Mouse (Mus musculus) hindbrain, embryonic 14.5 days (tissue): ENCODE measurements around the gene Hoxd3. TPM values are rescaled to one million over a fixed set of nuclear protein-coding genes. Genes with fewer than 3 reads are reported as not detected.

Experiments
- ATAC-seq: fragments of 200-750 bp; cut with Nextera tagmentation; 2 replicates; pipeline ENCODE4 v1.8.0; 2017; ENCODE audit warnings: moderate number of reproducible peaks, mild to moderate bottlenecking, moderate TSS enrichment, moderate library complexity; ENCODE audit not compliant: low FRiP score
- DNase-seq: peaks from one replicate; pipeline ENCODE4 v3.0.0-alpha.2; 2015; ENCODE audit warnings: low spot score
- H3K27ac ChIP-seq: fragments of 300-500 bp; sonication (generic); 2 replicates; pipeline ENCODE4 v1.5.1; 2014; ENCODE audit warnings: mild to moderate bottlenecking, moderate library complexity
- H3K27me3 ChIP-seq: fragments of 300-500 bp; sonication (generic); 2 replicates; pipeline ENCODE4 v1.6.1; 2014; ENCODE audit warnings: mild to moderate bottlenecking, low read length, mixed read lengths; ENCODE audit not compliant: control insufficient read depth, insufficient read depth
- H3K36me3 ChIP-seq: fragments of 300-500 bp; sonication (generic); replicated peaks from 2 replicates; pipeline ENCODE4 v1.6.1; 2014; ENCODE audit not compliant: control insufficient read depth, insufficient read depth
- H3K4me1 ChIP-seq: fragments of 300-500 bp; sonication (generic); replicated peaks from 2 replicates; pipeline ENCODE4 v1.6.1; 2014; ENCODE audit warnings: antibody characterized with exemption, low read length, mixed read lengths; ENCODE audit not compliant: control insufficient read depth, insufficient read depth
- H3K4me2 ChIP-seq: fragments of 300-500 bp; sonication (generic); replicated peaks from 2 replicates; pipeline ENCODE4 v1.6.1; 2014; ENCODE audit warnings: mild to moderate bottlenecking, moderate library complexity
- H3K4me3 ChIP-seq: fragments of 300-500 bp; sonication (generic); replicated peaks from 2 replicates; pipeline ENCODE4 v1.5.1; 2014; ENCODE audit warnings: mild to moderate bottlenecking, low read length
- H3K9ac ChIP-seq: fragments of 300-500 bp; sonication (generic); 2 replicates; pipeline ENCODE4 v1.6.1; 2014
- H3K9me3 ChIP-seq: fragments of 300-500 bp; sonication (generic); 2 replicates; pipeline ENCODE4 v1.6.1; 2016; ENCODE audit warnings: low read length; ENCODE audit not compliant: control insufficient read depth
- WGBS: fragments of 180-500 bp; shearing (Covaris S2); extraction: QIAGEN DNeasy Blood & Tissue Kit; methylation state at CpG from one replicate; pipeline ENCODE4 v1.1.7; 2014; 5-methylcytosine and 5-hydroxymethylcytosine counted together
- polyA plus RNA-seq: library from polyadenylated mRNA; unstranded; fragments of >200 nt; fragmentation: Nextera tagmentation; extraction: Ambion mirVana; gene quantifications from 2 replicates; pipeline ENCODE4 v1.2.1, GENCODE M21; 2014

The Hoxd3 gene
- 44.9 and 55.1 TPM in 2 replicates for polyA plus RNA-seq

GRCm38 (mm10) chr2:74711721-74712621, at the start of gene Hoxd3, which contains the start of gene Hoxd4:
Hoxd3 (plus strand) TSS chr2:74711927.
Hoxd4 (plus strand) TSS chr2:74711929.
- ATAC-seq (no peak), DNase-seq (no peak)
- Histone ChIP-seq H3K36me3 (no peaks in the 10 kb centered on the region), H3K27ac (peak within 1 kb of the TSS; percentile 47), H3K9me3 (no peaks in the 10 kb centered on the region), H3K4me3 (peak within 1 kb of the TSS; percentile 31), H3K9ac (peak within 1 kb of the TSS; percentile 47), H3K4me1 (no peaks in the 10 kb centered on the region; the same call in 1 of the 2 replicates), H3K27me3 (peaks cover 96% of the 10 kb centered on the region), H3K4me2 (peak within 1 kb of the TSS; percentile 37)
- WGBS, result under 1% methylated on average over 65 of the region's 65 CpGs

GRCm38 (mm10) chr2:74663291-74663925, 48.3 kb upstream of the Hoxd3 start:
- H3K9me3 ChIP-seq, result no peaks in the 10 kb centered on the region
- H3K36me3 ChIP-seq, result no peaks in the 10 kb centered on the region
- no peak overlapping the region for H3K9ac ChIP-seq
- peaks cover 98% of the 10 kb centered on the region for H3K27me3 ChIP-seq
- peaks cover 4% of the 10 kb centered on the region; the same call in 1 of the 2 replicates for H3K4me1 ChIP-seq
- H3K4me2 ChIP-seq, result no peak overlapping the region
- ATAC-seq (no peak), DNase-seq (no peak)
- no peak overlapping the region for H3K27ac ChIP-seq
- WGBS, result 7% methylated on average over 18 of the region's 18 CpGs
- H3K4me3 ChIP-seq, result no peak overlapping the region

GRCm38 (mm10) chr2:74666411-74666810, 45.3 kb upstream of the Hoxd3 start:
- Histone ChIP-seq H3K27me3 (peaks cover 98% of the 10 kb centered on the region), H3K4me2 (no peak overlapping the region), H3K9me3 (no peaks in the 10 kb centered on the region), H3K36me3 (no peaks in the 10 kb centered on the region), H3K9ac (no peak overlapping the region), H3K4me3 (no peak overlapping the region), H3K4me1 (peaks cover 4% of the 10 kb centered on the region; the same call in 1 of the 2 replicates), H3K27ac (no peak overlapping the region)
- DNase-seq, result no peak
- WGBS, result 2% methylated on average over 7 of the region's 7 CpGs
- no peak for ATAC-seq

GRCm38 (mm10) chr2:74667191-74667841, 44.4 kb upstream of the Hoxd3 start:
- H3K9me3 ChIP-seq, result no peaks in the 10 kb centered on the region
- H3K4me3 ChIP-seq, result no peak overlapping the region
- no peak overlapping the region for H3K27ac ChIP-seq
- H3K36me3 ChIP-seq, result no peaks in the 10 kb centered on the region
- DNase-seq (no peak), ATAC-seq (no peak)
- peaks cover 98% of the 10 kb centered on the region for H3K27me3 ChIP-seq
- no peak overlapping the region for H3K9ac ChIP-seq
- H3K4me1 ChIP-seq, result peaks cover 4% of the 10 kb centered on the region; the same call in 1 of the 2 replicates
- H3K4me2 ChIP-seq, result no peak overlapping the region
- 2% methylated on average over 36 of the region's 36 CpGs for WGBS

GRCm38 (mm10) chr2:74667842-74668357, 43.8 kb upstream of the Hoxd3 start, which contains the start of gene Hoxd13:
Hoxd13 (plus strand) TSS chr2:74668310.
- WGBS, result 0% methylated on average over 30 of the region's 51 CpGs
- Histone ChIP-seq H3K27me3 (peaks cover 98% of the 10 kb centered on the region), H3K9me3 (no peaks in the 10 kb centered on the region), H3K4me3 (peak within 1 kb of the TSS; percentile 18), H3K4me2 (peak within 1 kb of the TSS; percentile 35), H3K36me3 (no peaks in the 10 kb centered on the region), H3K4me1 (peaks cover 4% of the 10 kb centered on the region; the same call in 1 of the 2 replicates), H3K27ac (no peak within 1 kb of the TSS), H3K9ac (no peak within 1 kb of the TSS)
- DNase-seq (no peak), ATAC-seq (no peak)

- Histone ChIP-seq H3K27me3 (peaks cover 98% of the 10 kb centered on the region), H3K9me3 (no peaks in the 10 kb centered on the region), H3K4me3 (peak overlapping the region; percentile 18), H3K36me3 (no peaks in the 10 kb centered on the region), H3K4me2 (peak overlapping the region; percentile 35), H3K27ac (no peak overlapping the region), H3K9ac (no peak overlapping the region), H3K4me1 (peaks cover 4% of the 10 kb centered on the region; the same call in 1 of the 2 replicates)
- ATAC-seq (no peak; the same call in 1 of the 2 replicates), DNase-seq (no peak)
- WGBS, result under 1% methylated on average over 67 of the region's 74 CpGs
These were observed 43.1 kb upstream of the Hoxd3 start for GRCm38 (mm10) chr2:74668370-74669229.

GRCm38 (mm10) chr2:74669230-74669578, 42.5 kb upstream of the Hoxd3 start:
- H3K4me1 ChIP-seq, result peaks cover 4% of the 10 kb centered on the region; the same call in 1 of the 2 replicates
- 4% methylated on average over 3 of the region's 3 CpGs for WGBS
- no peak overlapping the region for H3K4me2 ChIP-seq
- H3K9ac ChIP-seq, result no peak overlapping the region
- no peaks in the 10 kb centered on the region for H3K9me3 ChIP-seq
- H3K4me3 ChIP-seq, result no peak overlapping the region
- H3K36me3 ChIP-seq, result no peaks in the 10 kb centered on the region
- no peak for ATAC-seq
- H3K27ac ChIP-seq, result no peak overlapping the region
- peaks cover 98% of the 10 kb centered on the region for H3K27me3 ChIP-seq
- no peak for DNase-seq

- DNase-seq, result no peak
- no peak overlapping the region for H3K27ac ChIP-seq
- no peak overlapping the region for H3K4me3 ChIP-seq
- peaks cover 4% of the 10 kb centered on the region; the same call in 1 of the 2 replicates for H3K4me1 ChIP-seq
- H3K27me3 ChIP-seq, result peaks cover 98% of the 10 kb centered on the region
- H3K4me2 ChIP-seq, result no peak overlapping the region
- no peak overlapping the region for H3K9ac ChIP-seq
- no peaks in the 10 kb centered on the region for H3K9me3 ChIP-seq
- no peak for ATAC-seq
- WGBS, result under 1% methylated on average over 14 of the region's 14 CpGs
- no peaks in the 10 kb centered on the region for H3K36me3 ChIP-seq
These were observed 42.0 kb upstream of the Hoxd3 start for GRCm38 (mm10) chr2:74669650-74670235.
